Mouse (Mus musculus) B cell, adult 2 months (primary cell): ENCODE results near the gene Mad1l1.
"Not testable (repeated sequence)": the region's sequence is repeated elsewhere in the genome, so short reads cannot be mapped to it uniquely, and the experiment has no call there.

Experiments
- DNase-seq, 2 experiments: peaks; one replicate each; pipeline ENCODE4 v3.0.0; 2022

Mad1l1 gene

DNA sequence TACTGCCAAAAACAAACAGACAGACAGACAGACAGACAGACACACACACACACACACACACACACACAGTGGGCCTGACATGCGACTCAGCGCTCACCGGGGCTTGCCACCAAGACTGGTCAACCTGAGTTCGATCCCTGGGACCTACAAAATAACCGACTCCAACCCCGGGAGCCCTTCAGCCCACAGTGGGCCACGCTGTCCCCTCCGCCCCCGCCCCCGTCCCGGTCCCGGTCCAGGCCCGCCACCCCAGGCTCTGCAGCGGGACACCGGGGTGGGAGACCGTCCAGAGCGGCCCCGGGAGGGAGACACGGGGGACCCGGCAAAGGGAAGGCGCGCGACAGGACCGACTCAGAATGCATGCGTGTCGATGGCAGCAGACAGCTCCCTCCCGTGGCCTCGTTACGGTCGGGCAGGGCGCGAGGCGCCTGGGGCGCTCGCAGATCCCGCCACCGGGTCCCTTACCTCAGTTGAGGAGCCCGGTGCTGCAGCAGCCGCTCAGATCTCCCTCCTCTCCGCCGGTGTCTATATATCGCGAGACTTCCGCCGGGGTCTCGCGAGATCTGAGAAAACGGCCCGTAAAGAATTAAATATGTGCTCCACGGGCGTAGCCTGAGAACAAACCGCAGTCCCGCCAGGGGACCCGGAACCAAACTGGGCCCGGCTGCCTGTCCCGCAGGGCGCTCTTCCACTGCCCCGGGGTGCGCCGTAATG lies at the start of gene Mad1l1, which contains the start of gene Nudt1:
TSS of gene Mad1l1 (minus strand) at position 511 of the 714 bp plus-strand sequence.
TSS of gene Nudt1 (plus strand) at position 615 of the 714 bp plus-strand sequence.
- DNase-seq, result peak; percentile 92 to 93

- DNase-seq, result no peak
Observed at GRCm38 (mm10) chr5:140370446-140371254, 49.3 kb upstream of the Mad1l1 start.

- DNase-seq, result no peak
Observed at GRCm38 (mm10) chr5:140369466-140369865, 48.1 kb upstream of the Mad1l1 start.

- no peak for DNase-seq
Observed at GRCm38 (mm10) chr5:140368926-140369325, 47.6 kb upstream of the Mad1l1 start.

GRCm38 (mm10) chr5:140368126-140368525 lies 46.8 kb upstream of the Mad1l1 start:
- DNase-seq, result not testable (repeated sequence)

GRCm38 (mm10) chr5:140364415-140364814 lies 43.1 kb upstream of the Mad1l1 start:
- no peak for DNase-seq

DNA sequence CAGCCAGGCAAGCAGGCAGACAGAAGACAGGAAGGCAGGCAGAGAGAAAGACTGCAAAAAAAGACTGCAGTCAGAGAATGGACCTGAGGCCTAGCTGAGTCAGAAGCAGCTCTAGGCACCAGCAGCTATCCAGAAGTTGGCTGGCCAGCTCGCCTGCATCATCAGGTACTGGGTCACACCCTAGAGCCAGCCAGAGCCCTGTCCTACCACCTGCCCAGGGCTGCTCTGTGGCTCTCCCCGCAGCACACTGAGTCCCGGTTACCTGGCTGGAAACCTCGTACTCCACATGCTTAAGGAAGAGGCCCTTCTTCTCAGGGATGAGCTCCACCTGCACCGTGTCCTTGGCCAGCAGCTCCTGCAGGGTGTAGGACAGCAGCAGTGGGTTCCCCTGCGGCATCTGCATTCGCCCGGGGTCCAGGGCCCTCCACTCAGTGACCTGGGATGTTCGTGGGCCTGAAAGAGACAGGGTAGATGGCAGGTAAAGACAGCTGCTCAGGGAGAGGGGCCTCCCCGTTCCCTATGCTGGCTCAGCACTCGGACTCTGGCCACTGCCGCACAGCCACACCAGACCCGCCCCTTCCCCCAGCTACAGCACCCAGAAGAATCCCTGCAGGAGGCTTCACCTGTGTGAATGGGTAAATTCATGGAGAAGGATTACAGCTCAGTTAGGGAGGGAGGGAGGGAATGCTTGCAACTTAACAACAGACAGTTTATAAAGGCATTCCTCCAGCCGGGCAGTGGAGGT lies 38.8 kb upstream of the Mad1l1 start:
- no peak for DNase-seq

- DNase-seq, result no peak
Observed at GRCm38 (mm10) chr5:140357466-140357865, 36.1 kb upstream of the Mad1l1 start.

GRCm38 (mm10) chr5:140355934-140356333 lies 34.6 kb upstream of the Mad1l1 start:
- DNase-seq, result no peak

GRCm38 (mm10) chr5:140352352-140352751 lies 31.0 kb upstream of the Mad1l1 start:
- DNase-seq, result no peak

- DNase-seq, result no peak
Observed at GRCm38 (mm10) chr5:140350731-140351497, 29.6 kb upstream of the Mad1l1 start.

DNA sequence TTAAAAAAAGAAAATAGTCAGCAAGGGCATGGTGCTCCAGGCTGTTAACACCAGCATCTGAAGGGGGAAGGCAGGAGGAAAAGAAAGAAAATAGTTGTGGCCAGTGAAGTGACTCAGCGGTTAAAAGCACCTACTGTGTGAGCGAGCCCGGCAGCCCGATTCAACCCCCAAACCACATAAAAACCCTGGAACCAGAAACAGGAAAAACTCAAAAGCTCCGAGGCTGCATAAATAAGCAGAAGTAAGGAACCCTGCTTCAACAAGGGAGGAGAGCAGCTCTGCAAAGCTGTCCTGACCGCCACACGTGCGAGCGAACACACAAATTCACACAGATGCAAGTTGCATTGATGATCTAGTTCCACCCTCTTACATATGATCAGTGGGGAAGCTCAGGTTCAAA lies 28.5 kb upstream of the Mad1l1 start:
- DNase-seq, result no peak

GRCm38 (mm10) chr5:140346050-140346449 lies 24.7 kb upstream of the Mad1l1 start:
- no peak for DNase-seq

DNA sequence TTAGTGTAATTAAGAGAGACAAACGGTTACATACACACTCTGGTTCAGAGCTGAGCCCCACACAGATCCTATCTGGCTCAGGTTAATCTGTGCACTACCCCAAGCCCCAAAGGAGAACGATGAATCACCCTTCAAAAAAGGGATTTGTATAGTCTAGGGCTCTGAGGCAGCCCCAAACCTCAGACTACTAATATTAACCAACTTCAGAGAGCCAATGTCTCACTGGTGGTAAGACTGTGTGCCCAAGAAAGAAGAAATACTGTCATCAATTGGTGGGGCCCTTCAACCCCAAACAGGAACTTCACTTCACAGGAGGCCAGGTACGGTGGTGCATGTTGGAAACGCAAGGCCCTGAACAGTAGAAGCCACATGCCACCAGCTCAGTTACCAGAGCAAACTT lies 23.9 kb upstream of the Mad1l1 start:
- DNase-seq, result no peak

DNA sequence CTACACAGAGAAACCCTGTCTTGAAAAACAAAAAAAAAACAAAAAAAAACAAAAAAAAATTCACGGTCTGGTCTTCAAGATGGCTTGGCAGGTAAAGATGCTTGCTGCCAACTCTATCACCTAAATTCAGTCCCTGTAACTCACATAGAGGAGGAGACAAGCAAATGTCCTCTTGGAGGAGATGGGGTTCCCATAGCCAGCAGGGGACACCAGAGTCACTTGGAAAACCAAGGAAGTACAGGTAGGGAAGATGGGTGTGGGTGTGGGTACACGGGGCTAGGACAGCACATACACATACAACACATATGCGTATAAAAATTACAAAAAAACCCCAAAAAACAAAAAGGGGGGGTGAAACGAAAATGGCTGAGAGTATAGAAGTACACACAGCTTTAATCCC lies 21.5 kb upstream of the Mad1l1 start:
- DNase-seq, result no peak

DNA sequence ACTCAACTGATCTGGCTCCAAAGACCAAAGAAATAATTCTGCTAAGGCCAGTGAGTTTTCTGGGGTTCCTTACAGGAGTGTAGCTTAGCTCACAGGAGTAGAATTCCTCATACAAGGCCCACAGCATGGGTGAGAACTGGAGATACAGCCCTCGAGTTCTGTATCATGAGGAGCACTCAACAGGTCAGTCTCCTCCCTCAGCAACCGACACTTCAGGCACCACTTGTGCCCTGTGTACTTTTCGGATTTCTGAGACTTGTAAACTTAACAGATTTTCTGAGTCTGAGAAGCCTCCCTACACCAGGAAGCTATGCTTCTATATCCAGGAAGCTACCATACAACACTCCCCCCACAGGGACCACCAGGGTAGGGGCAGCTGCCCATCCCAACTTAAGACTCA lies 18.5 kb upstream of the Mad1l1 start:
- DNase-seq, result no peak

DNA sequence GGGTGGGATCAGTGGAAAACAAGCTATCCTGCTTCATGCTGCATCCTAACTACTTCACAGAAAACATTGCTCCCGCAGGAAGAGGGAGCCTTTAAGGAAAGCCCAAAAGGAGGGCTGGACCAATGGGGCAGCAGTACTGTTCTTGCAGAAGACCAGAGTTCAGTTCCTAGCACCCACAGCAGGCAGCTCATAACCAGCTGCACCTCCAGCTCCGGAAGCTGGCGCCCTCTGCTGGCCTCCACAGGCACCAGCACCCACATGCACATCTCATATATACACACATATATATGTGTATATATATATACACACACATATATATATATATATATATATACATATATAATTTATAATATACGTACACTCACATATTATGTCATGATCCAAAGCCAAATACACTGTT lies 17.4 kb upstream of the Mad1l1 start:
- DNase-seq, result peak; percentile 24 to 34

DNA sequence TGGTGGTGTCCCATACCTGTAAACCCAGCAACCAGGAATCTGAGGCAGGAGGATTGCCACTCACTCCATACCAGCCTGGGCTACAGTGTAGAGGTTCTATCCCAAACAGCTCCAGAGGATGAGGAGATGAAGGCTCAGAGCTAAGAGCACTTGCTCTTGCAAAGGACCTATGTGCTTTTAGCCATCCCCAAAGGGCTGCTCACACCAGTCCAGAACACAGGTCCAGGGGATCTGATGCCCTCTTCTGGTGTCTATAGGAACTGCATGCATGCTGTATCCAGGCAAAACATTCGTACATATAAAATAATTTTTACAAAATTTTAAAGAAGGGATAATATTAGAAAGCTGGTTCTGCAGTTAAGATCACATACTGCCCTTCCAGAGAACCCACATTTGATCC lies 15.3 kb upstream of the Mad1l1 start:
- DNase-seq, result peak; percentile 67 to 70

GRCm38 (mm10) chr5:140333631-140334030 lies 12.3 kb upstream of the Mad1l1 start:
- DNase-seq, result peak; percentile 39 to 43

DNA sequence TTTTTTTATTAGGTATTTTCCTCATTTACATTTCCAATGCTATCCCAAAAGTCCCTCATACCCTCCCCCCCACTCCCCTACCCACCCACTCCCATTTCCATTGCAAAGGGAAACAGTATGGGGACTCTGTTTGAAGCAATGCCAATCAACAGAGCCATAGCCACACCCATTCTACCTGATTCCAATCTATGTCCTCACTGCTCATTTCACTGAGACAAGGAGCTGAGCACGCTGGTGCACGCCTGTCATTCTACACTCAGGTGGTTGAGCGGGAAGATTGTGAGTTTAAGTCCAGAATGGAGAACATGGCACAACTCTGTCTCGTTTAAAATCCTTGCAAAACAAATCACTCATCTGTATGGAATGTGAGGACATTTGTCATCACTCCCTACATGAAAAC lies 11.2 kb upstream of the Mad1l1 start:
- DNase-seq, result no peak

DNA sequence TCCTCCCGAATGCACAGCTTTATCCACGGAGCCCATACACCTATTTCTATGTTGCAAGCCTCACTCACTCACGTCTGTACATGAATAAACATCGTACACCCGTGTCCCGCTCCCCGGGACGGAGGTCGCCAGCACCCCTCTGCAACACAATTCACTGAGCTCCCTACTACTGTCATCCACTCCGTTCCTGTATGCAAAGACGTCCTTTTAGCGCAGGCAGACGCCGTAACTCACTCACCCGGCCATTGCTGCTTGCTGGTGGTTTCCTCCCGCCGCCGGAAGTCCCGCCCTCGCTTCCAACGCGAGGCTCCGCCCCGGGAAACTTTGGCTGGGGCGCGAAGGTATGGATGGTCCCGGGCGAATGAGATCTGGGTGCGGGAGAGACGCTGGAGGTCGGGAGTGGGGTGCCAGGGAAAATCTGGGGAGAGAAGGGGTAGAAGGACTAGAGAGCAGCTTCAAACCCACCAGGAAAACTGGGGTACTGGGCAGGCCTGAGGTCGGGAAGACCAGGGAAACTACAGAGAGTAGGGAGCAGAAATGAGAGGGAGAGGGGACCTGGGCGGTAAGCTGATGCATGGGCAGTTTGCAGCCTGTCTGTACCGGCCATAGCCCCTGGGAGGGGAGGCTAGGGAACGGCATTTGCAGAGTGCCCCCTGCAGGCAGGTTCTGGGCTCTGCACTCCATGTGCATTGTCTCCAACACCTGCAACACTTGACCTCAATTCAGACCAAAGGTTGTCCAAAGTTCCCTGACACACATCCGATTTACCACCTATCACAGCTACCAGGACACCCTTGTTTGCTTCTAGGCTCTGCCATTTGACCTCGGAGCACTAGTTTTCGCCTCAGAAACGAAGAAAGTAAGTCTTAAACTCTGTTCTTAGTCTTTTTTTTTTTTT lies 10.5 kb upstream of the Mad1l1 start, which contains the start of gene Mrm2:
TSS of gene Mrm2 (minus strand) at position 284 of the 898 bp plus-strand sequence.
- DNase-seq, result peak; percentile 87 to 88
